Mouse (Mus musculus) CH12.LX (cell line): ENCODE measurements around the gene Srgap3. TPM values are rescaled to one million over a fixed set of nuclear protein-coding genes. Genes with fewer than 3 reads are reported as not detected.

Source experiments
- DNase-seq: peaks from one replicate; pipeline ENCODE4 v3.0.0-alpha.2; 2013; ENCODE audit errors: extremely low read depth
- H3K27ac ChIP-seq: 2 replicates; pipeline ENCODE4 v1.5.1; 2012; ENCODE audit warnings: low read depth, mild to moderate bottlenecking, control low read depth, moderate library complexity; ENCODE audit not compliant: insufficient read depth
- H3K27me3 ChIP-seq: replicated peaks from 2 replicates; pipeline ENCODE3; 2012; ENCODE audit warnings: inconsistent platforms
- H3K36me3 ChIP-seq, 2 experiments: replicated peaks in 1 of 2; 2 replicates each; pipeline versions ENCODE3 to v1.6.1; 2012; ENCODE audit warnings: inconsistent platforms in 1 of 2, low read length in 1 of 2, mild to moderate bottlenecking in 1 of 2, mixed read lengths in 1 of 2, moderate library complexity in 1 of 2; ENCODE audit not compliant: control insufficient read depth in 1 of 2, insufficient read depth in 1 of 2
- H3K4me1 ChIP-seq, 2 experiments: 2 replicates each; pipeline ENCODE4 v1.6.1; 2012; ENCODE audit warnings: inconsistent platforms in 1 of 2, moderate library complexity in 1 of 2; ENCODE audit not compliant: insufficient read depth in 2 of 2, control insufficient read depth in 1 of 2
- H3K4me2 ChIP-seq: 2 replicates; pipeline ENCODE4 v1.6.1; 2012; ENCODE audit warnings: low read depth, mild to moderate bottlenecking, control low read depth; ENCODE audit not compliant: poor library complexity, insufficient read depth, severe bottlenecking
- H3K4me3 ChIP-seq, 3 experiments: fragments of 150-350 bp in 1 of 3; sonication (generic) in 1 of 3; replicated peaks in 1 of 3; 2 replicates each; pipeline versions ENCODE3 to v1.5.1; 2011 to 2012; ENCODE audit warnings: low read depth in 2 of 3, low read length in 2 of 3, mild to moderate bottlenecking in 2 of 3, moderate library complexity in 2 of 3, control low read depth in 1 of 3, improper control_type of control experiment in 1 of 3, inconsistent platforms in 1 of 3, mixed read lengths in 1 of 3; ENCODE audit not compliant: poor library complexity in 1 of 3
- H3K79me2 ChIP-seq: replicated peaks from 2 replicates; pipeline ENCODE4 v1.6.1; 2012; ENCODE audit warnings: mild to moderate bottlenecking, moderate library complexity; ENCODE audit not compliant: control insufficient read depth, poor library complexity, insufficient read depth, severe bottlenecking; ENCODE audit errors: extremely low read depth
- H3K9ac ChIP-seq: 2 replicates; pipeline ENCODE4 v1.6.1; 2012; ENCODE audit warnings: low read depth, mild to moderate bottlenecking, control low read depth, moderate library complexity; ENCODE audit not compliant: insufficient read depth
- H3K9me3 ChIP-seq: replicated peaks from 2 replicates; pipeline ENCODE3; 2012; ENCODE audit warnings: low read length, inconsistent platforms, mixed read lengths
- BHLHE40 ChIP-seq: IDR thresholded peaks from 2 replicates; pipeline ENCODE4 v1.6.1; 2011; ENCODE audit warnings: mild to moderate bottlenecking, low read depth, low read length, improper control_type of control experiment
- CHD2 ChIP-seq: IDR thresholded peaks from 2 replicates; pipeline ENCODE4 v1.6.1; 2011; ENCODE audit warnings: low read length, improper control_type of control experiment
- E2F4 ChIP-seq: IDR thresholded peaks from 2 replicates; pipeline ENCODE4 v1.6.1; 2011; ENCODE audit warnings: low read depth, low read length, improper control_type of control experiment; ENCODE audit not compliant: insufficient replicate concordance
- ETS1 ChIP-seq: conservative IDR thresholded peaks from 2 replicates; pipeline ENCODE4 v1.6.1; 2012; ENCODE audit warnings: low read depth, mild to moderate bottlenecking, inconsistent platforms, low read length, improper control_type of control experiment, moderate library complexity
- GABPA ChIP-seq: IDR thresholded peaks from 2 replicates; pipeline ENCODE4 v1.6.1; 2012; ENCODE audit warnings: low read depth, low read length, improper control_type of control experiment, inconsistent platforms; ENCODE audit not compliant: insufficient replicate concordance
- HCFC1 ChIP-seq: IDR thresholded peaks from 2 replicates; pipeline ENCODE4 v1.6.1; 2012; ENCODE audit warnings: low read depth, mild to moderate bottlenecking, inconsistent platforms, low read length, improper control_type of control experiment
- IRF4 ChIP-seq: IDR thresholded peaks from 2 replicates; pipeline ENCODE4 v1.6.1; 2014; ENCODE audit warnings: low read depth, mild to moderate bottlenecking, inconsistent platforms, low read length, improper control_type of control experiment
- JUN ChIP-seq: IDR thresholded peaks from 2 replicates; pipeline ENCODE4 v1.6.1; 2011; ENCODE audit warnings: low read depth, mild to moderate bottlenecking, low read length, improper control_type of control experiment, moderate library complexity; ENCODE audit not compliant: insufficient read depth
- JUND ChIP-seq: conservative IDR thresholded peaks from 2 replicates; pipeline ENCODE4 v1.6.1; 2011; ENCODE audit warnings: low read depth, low read length, improper control_type of control experiment
- KAT2A ChIP-seq: IDR thresholded peaks from 2 replicates; pipeline ENCODE4 v1.6.1; 2012; ENCODE audit warnings: low read length, improper control_type of control experiment, inconsistent platforms; ENCODE audit not compliant: insufficient replicate concordance
- MAX ChIP-seq: IDR thresholded peaks from 2 replicates; pipeline ENCODE4 v1.6.1; 2011; ENCODE audit warnings: low read length, improper control_type of control experiment
- MAZ ChIP-seq: IDR thresholded peaks from 2 replicates; pipeline ENCODE4 v1.6.1; 2012; ENCODE audit warnings: low read depth, mild to moderate bottlenecking, inconsistent platforms, low read length, improper control_type of control experiment, moderate library complexity
- MEF2A ChIP-seq: IDR thresholded peaks from 2 replicates; pipeline ENCODE4 v1.6.1; 2014; ENCODE audit warnings: low read depth, mild to moderate bottlenecking, inconsistent platforms, low read length, improper control_type of control experiment, borderline replicate concordance
- MYC ChIP-seq: IDR thresholded peaks from 2 replicates; pipeline ENCODE4 v1.6.1; 2011; ENCODE audit warnings: low read depth, mild to moderate bottlenecking, improper control_type of control experiment, low read length
- NRF1 ChIP-seq: IDR thresholded peaks from 2 replicates; pipeline ENCODE4 v1.6.1; 2014; ENCODE audit warnings: low read depth, mild to moderate bottlenecking, inconsistent platforms, low read length, improper control_type of control experiment, moderate library complexity
- PAX5 ChIP-seq: IDR thresholded peaks from 2 replicates; pipeline ENCODE4 v1.6.1; 2012; ENCODE audit warnings: low read length, inconsistent platforms, mixed read lengths
- POLR2A ChIP-seq: IDR thresholded peaks from 2 replicates; pipeline ENCODE4 v1.6.1; 2011; ENCODE audit warnings: low read depth, mild to moderate bottlenecking, improper control_type of control experiment, low read length
- POLR2AphosphoS2 ChIP-seq: IDR thresholded peaks from 2 replicates; pipeline ENCODE4 v1.6.1; 2011; ENCODE audit warnings: low read depth, low read length, improper control_type of control experiment
- UBTF ChIP-seq: IDR thresholded peaks from 2 replicates; pipeline ENCODE4 v1.6.1; 2012; ENCODE audit warnings: low read depth, mild to moderate bottlenecking, inconsistent platforms, low read length, improper control_type of control experiment, moderate library complexity
- USF1 ChIP-seq: IDR thresholded peaks from 2 replicates; pipeline ENCODE4 v1.6.1; 2014; ENCODE audit warnings: low read depth, mild to moderate bottlenecking, inconsistent platforms, low read length, improper control_type of control experiment
- ZC3H11A ChIP-seq: IDR thresholded peaks from 2 replicates; pipeline ENCODE4 v1.6.1; 2012; ENCODE audit warnings: low read depth, mild to moderate bottlenecking, inconsistent platforms, low read length, improper control_type of control experiment
- dilution Hi-C: fragments of 300-500 bp; cut with MboI; formaldehyde crosslinking; loops from 2 replicates; pipeline ENCODE4 v1.14.3; 2020; ENCODE audit warnings: low sequenced_read_pairs; ENCODE audit not compliant: extremely low pct_unique_long_range_greater_than_20kb, extremely low pct_ligation_motif_present
- in situ Hi-C: fragments of 300-500 bp; cut with MboI; formaldehyde crosslinking; loops from 3 replicates; pipeline ENCODE4 v1.14.3; 2019; ENCODE audit warnings: low sequenced_read_pairs, low pct_ligation_motif_present, low pct_unique_long_range_greater_than_20kb, mixed read lengths
- polyA plus RNA-seq: library from polyadenylated mRNA; unstranded; fragments of >175 nt; gene quantifications from 2 replicates; pipeline ENCODE4 v1.2.1, GENCODE M21; 2012; ENCODE audit warnings: low read depth; ENCODE audit not compliant: insufficient read length
- total RNA-seq, 2 experiments: library from RNA; depleted of rRNA; stranded (reverse); fragments of 300-350 nt in 1 of 2; fragments of >200 nt in 1 of 2; gene quantifications; 2 replicates each; pipeline ENCODE4 v1.2.3; 2012 to 2014

Srgap3 gene
- total and polyA plus RNA-seq, 3 experiments: 1.5 to 4.5 (median 2.1) TPM

DNA sequence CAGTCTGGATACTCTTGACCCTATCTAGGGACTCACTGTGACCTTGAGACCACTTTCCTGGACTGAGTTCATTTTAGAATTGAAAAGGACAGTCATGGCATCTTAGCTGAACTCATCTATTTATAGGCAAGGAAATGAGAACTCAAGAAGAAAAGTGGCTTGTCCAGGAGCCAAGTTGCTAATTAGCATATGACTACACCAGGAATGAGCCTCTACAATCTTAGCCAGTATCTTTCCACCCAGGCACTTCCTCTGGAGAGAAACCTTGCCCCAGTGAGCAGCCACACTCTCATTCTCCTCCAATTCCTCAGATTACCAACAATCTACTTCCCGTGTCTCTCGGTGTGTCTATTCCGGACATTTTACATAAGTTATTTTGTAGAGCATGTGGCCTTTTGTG lies 168.9 kb downstream of the Srgap3 start:
- no peak overlapping the region for H3K4me3 ChIP-seq
- no peak overlapping the region for H3K9ac ChIP-seq
- H3K27ac ChIP-seq: no peak overlapping the region
- peaks cover 0 to 28% of the 10 kb centered on the region in 2 experiments for H3K36me3 ChIP-seq
- in situ Hi-C loops (no loop called here), dilution Hi-C loops (no loop called here)
- TF ChIP-seq POLR2AphosphoS2: no peak
- H3K4me2 ChIP-seq: no peak overlapping the region
- no peak for DNase-seq
- no peaks in the 10 kb centered on the region for H3K27me3 ChIP-seq
- no peaks in the 10 kb centered on the region for H3K79me2 ChIP-seq
- H3K9me3 ChIP-seq: no peaks in the 10 kb centered on the region
- no peaks in the 10 kb centered on the region for H3K4me1 ChIP-seq

DNA sequence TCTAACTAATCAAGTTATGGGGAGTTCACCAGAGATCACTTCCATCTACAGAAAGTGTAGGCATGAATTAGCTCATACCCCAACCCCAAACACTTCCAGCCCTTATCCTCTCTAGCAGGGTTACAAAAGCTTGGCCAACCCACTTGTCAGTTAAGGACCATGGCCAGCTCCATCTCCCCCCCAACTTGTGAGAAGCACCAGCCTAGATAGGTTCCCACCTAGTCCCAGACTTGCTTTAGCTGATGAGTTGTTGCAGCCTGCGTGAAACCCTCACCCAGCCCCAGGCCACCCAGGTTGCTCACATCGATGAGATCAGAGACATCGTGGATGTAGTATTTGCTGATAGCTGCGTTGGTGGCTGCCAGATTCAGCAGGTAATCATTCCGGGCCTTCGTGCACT lies 170.3 kb downstream of the Srgap3 start:
- in situ Hi-C loops: no loop called here
- Histone ChIP-seq H3K9me3 (no peaks in the 10 kb centered on the region), H3K4me1 (no peaks in the 10 kb centered on the region), H3K36me3 (peaks cover 0 to 28% of the 10 kb centered on the region in 2 experiments), H3K4me2 (no peak overlapping the region), H3K9ac (no peak overlapping the region), H3K79me2 (no peaks in the 10 kb centered on the region), H3K27me3 (no peaks in the 10 kb centered on the region), H3K27ac (no peak overlapping the region), H3K4me3 (no peak overlapping the region)
- no peak for DNase-seq
- dilution Hi-C loops: no loop called here
- TF ChIP-seq PAX5 (no peak), IRF4 (no peak), MEF2A (no peak), JUN (no peak), KAT2A (no peak)

DNA sequence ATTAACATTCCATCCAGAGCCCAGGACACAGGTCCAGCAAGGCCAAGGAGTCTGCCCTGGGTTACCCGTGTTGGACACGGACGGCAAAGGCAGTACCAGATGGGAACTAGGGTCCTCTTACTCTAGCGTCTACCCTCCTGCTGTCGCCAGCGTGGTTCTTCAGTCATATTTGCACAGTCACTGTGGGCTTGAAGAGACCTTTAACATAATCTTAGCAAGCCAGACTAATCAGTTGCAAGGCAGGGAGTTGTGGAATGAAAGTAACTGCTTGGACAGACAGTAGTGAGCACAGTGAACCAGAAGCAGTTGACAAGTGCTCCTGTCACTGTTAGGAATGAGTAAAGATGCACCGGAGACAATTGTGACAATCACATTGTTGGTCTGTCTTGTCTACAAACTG lies 173.3 kb downstream of the Srgap3 start:
- peaks cover 0 to 28% of the 10 kb centered on the region in 2 experiments for H3K36me3 ChIP-seq
- in situ Hi-C loops: no loop called here
- H3K4me2 ChIP-seq: no peak overlapping the region
- dilution Hi-C loops: no loop called here
- DNase-seq: no peak
- TF ChIP-seq CHD2 (no peak), JUND (no peak), ETS1 (no peak), GABPA (no peak), E2F4 (no peak), POLR2AphosphoS2 (no peak), USF1 (no peak), MAZ (no peak), POLR2A (no peak), NRF1 (no peak), JUN (no peak), MYC (no peak), MAX (no peak), UBTF (no peak), IRF4 (no peak), MEF2A (no peak), BHLHE40 (no peak), PAX5 (no peak), HCFC1 (no peak), ZC3H11A (no peak)
- no peaks in the 10 kb centered on the region for H3K79me2 ChIP-seq
- H3K27me3 ChIP-seq: no peaks in the 10 kb centered on the region
- H3K9ac ChIP-seq: no peak overlapping the region
- H3K9me3 ChIP-seq: no peaks in the 10 kb centered on the region
- H3K4me1 ChIP-seq: no peaks in the 10 kb centered on the region
- H3K27ac ChIP-seq: no peak overlapping the region
- no peak overlapping the region for H3K4me3 ChIP-seq
